Mouse (Mus musculus) small intestine, adult 2 months (tissue): ENCODE measurements around the gene Gm20696.

Experiments used
- CTCF ChIP-seq: fragments of 200-500 bp; IDR thresholded peaks from 2 replicates; pipeline ENCODE4 v1.5.1; 2012; ENCODE audit warnings: low read depth, mild to moderate bottlenecking, control low read depth, inconsistent platforms, low read length, moderate library complexity, mixed read lengths; ENCODE audit not compliant: insufficient replicate concordance, insufficient read length; ENCODE audit errors: extremely low read depth
- POLR2A ChIP-seq: fragments of 200-500 bp; IDR thresholded peaks from 2 replicates; pipeline ENCODE4 v1.6.1; 2012; ENCODE audit warnings: low read depth, mild to moderate bottlenecking, control low read depth, inconsistent platforms, low read length, moderate library complexity

DNA sequence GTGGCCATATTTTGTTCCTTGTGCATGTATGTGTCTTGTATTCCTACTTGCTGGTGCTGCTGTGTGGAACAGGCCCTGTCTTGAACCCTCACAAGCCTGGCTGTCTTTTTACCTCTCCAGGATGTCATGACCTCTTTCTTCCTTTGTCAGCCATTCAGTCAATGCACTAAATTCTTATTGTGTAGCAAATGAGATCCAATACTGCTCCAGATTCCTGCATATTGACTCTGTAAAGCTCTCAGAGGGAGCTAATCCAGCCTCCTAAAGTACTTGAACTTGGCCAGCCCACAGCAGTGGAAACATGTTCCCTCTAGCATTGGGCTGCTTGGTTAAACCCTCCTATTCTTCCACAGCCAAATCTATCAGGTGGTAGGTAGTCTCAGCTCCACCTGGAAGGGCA, 425.8 kb downstream of the Gm20696 start:
- TF ChIP-seq POLR2A (no peak), CTCF (no peak)
